Mouse (Mus musculus): Measurements from ENCODE around the gene Gm4305.
A peak's percentile ranks its signal among the peaks of the same experiment; 100 is the strongest.
"Not testable (repeated sequence)": the region's sequence is repeated elsewhere in the genome, so short reads cannot be mapped to it uniquely, and the experiment has no call there.

The Gm4305 gene

GRCm38 (mm10) chr10:100350793-100351192 is at the start of gene Gm4305:
Gm4305 (plus strand) TSS chr10:100351093.
- DNase-seq (ENCODE audit: low spot score) = not testable (repeated sequence)

GRCm38 (mm10) chr10:100335376-100335775 is 15.5 kb upstream of the Gm4305 start, which contains the start of gene Gm4301:
Gm4301 (plus strand) TSS chr10:100335676.
- DNase-seq (ENCODE audit: low spot score) = not testable (repeated sequence)

- not testable (repeated sequence) for DNase-seq (ENCODE audit: low spot score)
These were observed 10.4 kb upstream of the Gm4305 start, which contains the start of gene Gm4302 for GRCm38 (mm10) chr10:100340536-100340935. Gm4302 (plus strand) TSS chr10:100340836.

- not testable (repeated sequence) for DNase-seq (ENCODE audit: low spot score)
These were observed 5.2 kb upstream of the Gm4305 start, which contains the start of gene Gm4303 for GRCm38 (mm10) chr10:100345672-100346071. Gm4303 (plus strand) TSS chr10:100345972.

GRCm38 (mm10) chr10:100356841-100357240 is 5.9 kb downstream of the Gm4305 start:
- DNase-seq (ENCODE audit: low spot score) = peak; percentile 3

- DNase-seq (ENCODE audit: low spot score) = not testable (repeated sequence)
These were observed 10.1 kb downstream of the Gm4305 start, which contains the start of gene Gm4307 for GRCm38 (mm10) chr10:100361038-100361437. Gm4307 (plus strand) TSS chr10:100361338.

GRCm38 (mm10) chr10:100382460-100382859 is 31.6 kb downstream of the Gm4305 start, which contains the start of gene Gm4312:
Gm4312 (minus strand) TSS chr10:100382560.
- not testable (repeated sequence) for DNase-seq (ENCODE audit: low spot score)
